Mouse (Mus musculus) E14TG2a.4 (cell line): ENCODE data around the gene Gcnt2.

ENCODE experiments used
- CTCF ChIP-seq: conservative IDR thresholded peaks from 2 replicates; pipeline ENCODE4 v1.5.1; 2014; ENCODE audit warnings: low read length
- POU5F1 ChIP-seq: IDR thresholded peaks from 2 replicates; pipeline ENCODE4 v1.6.1; 2014; ENCODE audit warnings: low read length, borderline replicate concordance

DNA sequence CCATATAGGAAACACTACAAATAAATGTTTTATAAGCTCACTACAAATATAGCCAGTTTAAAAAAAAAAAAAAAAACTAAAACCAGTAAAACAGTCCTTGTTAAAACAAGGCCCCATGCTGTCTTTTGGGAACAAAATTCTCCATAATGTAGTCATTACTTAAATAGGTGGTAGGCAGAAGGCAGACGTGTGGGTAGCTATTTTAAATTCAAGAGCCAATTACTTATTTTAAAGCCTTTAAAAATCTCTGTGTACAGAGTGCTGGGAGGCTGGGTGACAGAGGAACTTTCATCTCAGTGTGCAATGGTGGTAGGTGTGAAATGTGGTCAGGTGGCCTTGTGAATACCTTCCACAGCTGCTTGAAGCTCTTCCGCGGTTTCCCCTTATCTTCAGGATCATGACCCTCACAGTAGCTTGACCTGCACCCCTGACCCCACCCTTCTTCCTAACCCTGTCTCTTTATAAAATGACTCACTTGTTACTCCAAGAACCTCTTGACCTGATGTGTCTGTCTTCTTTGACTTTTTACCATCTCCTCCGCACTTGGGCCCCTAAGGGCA lies 64.3 kb downstream of the Gcnt2 start:
- TF ChIP-seq CTCF (no peak), POU5F1 (no peak)
